Mouse (Mus musculus): ENCODE results near the gene Kctd18.
"Not testable (repeated sequence)": the region's sequence is repeated elsewhere in the genome, so short reads cannot be mapped to it uniquely, and the experiment has no call there.

The Kctd18 gene

GRCm38 (mm10) chr1:58018856-58019255, at the start of gene Kctd18:
Gene Kctd18, minus strand, starts transcription at chr1:58018956.
- no peak for DNase-seq (ENCODE audit: low spot score in 2 of 2)

- DNase-seq (ENCODE audit: low spot score in 2 of 2): no peak
These were observed 46.9 kb upstream of the Kctd18 start for GRCm38 (mm10) chr1:58065606-58066005.

- no peak for DNase-seq (ENCODE audit: low spot score in 2 of 2)
These were observed 46.4 kb upstream of the Kctd18 start for GRCm38 (mm10) chr1:58065151-58065550.

GRCm38 (mm10) chr1:58062131-58062530, 43.4 kb upstream of the Kctd18 start:
- no peak for DNase-seq (ENCODE audit: low spot score in 2 of 2)

- DNase-seq (ENCODE audit: low spot score in 2 of 2): no peak
These were observed 40.1 kb upstream of the Kctd18 start for GRCm38 (mm10) chr1:58058846-58059245.

- DNase-seq (ENCODE audit: low spot score in 2 of 2): no peak
These were observed 38.2 kb upstream of the Kctd18 start for GRCm38 (mm10) chr1:58056939-58057338.

- DNase-seq (ENCODE audit: low spot score in 2 of 2): no peak
These were observed 37.5 kb upstream of the Kctd18 start for GRCm38 (mm10) chr1:58056074-58056807.

GRCm38 (mm10) chr1:58055598-58055997, 36.8 kb upstream of the Kctd18 start:
- no peak for DNase-seq (ENCODE audit: low spot score in 2 of 2)

- no peak for DNase-seq (ENCODE audit: low spot score in 2 of 2)
These were observed 30.4 kb upstream of the Kctd18 start for GRCm38 (mm10) chr1:58049126-58049525.

GRCm38 (mm10) chr1:58046721-58047290, 28.1 kb upstream of the Kctd18 start:
- no peak for DNase-seq (ENCODE audit: low spot score in 2 of 2)

GRCm38 (mm10) chr1:58045546-58045945, 26.8 kb upstream of the Kctd18 start:
- DNase-seq (ENCODE audit: low spot score in 2 of 2): no peak

- DNase-seq (ENCODE audit: low spot score in 2 of 2): no peak
These were observed 26.3 kb upstream of the Kctd18 start for GRCm38 (mm10) chr1:58045076-58045475.

- DNase-seq (ENCODE audit: low spot score in 2 of 2): not testable (repeated sequence)
These were observed 18.6 kb upstream of the Kctd18 start for GRCm38 (mm10) chr1:58037306-58037705.

GRCm38 (mm10) chr1:58031160-58031769, 12.5 kb upstream of the Kctd18 start:
- DNase-seq (ENCODE audit: low spot score in 2 of 2): peak in 1 of 2 experiments; percentile 53

GRCm38 (mm10) chr1:58030156-58030871, 11.6 kb upstream of the Kctd18 start:
- DNase-seq (ENCODE audit: low spot score in 2 of 2): peak in 1 of 2 experiments; percentile 44

GRCm38 (mm10) chr1:58029636-58030117, 10.9 kb upstream of the Kctd18 start, which contains the start of gene Aox1:
Gene Aox1, plus strand, starts transcription at chr1:58029931.
- peak in 1 of 2 experiments; percentile 24 for DNase-seq (ENCODE audit: low spot score in 2 of 2)

- no peak for DNase-seq (ENCODE audit: low spot score in 2 of 2)
These were observed 9.0 kb upstream of the Kctd18 start for GRCm38 (mm10) chr1:58027707-58028106.

- DNase-seq (ENCODE audit: low spot score in 2 of 2): not testable (repeated sequence)
These were observed 12.4 kb downstream of the Kctd18 start for GRCm38 (mm10) chr1:58006388-58006787.

GRCm38 (mm10) chr1:57998146-57998545, 20.6 kb downstream of the Kctd18 start:
- DNase-seq (ENCODE audit: low spot score in 2 of 2): no peak

GRCm38 (mm10) chr1:57996133-57996615, 22.6 kb downstream of the Kctd18 start:
- DNase-seq (ENCODE audit: low spot score in 2 of 2): no peak

- peak; percentile 78 to 83 for DNase-seq (ENCODE audit: low spot score in 2 of 2)
These were observed 23.2 kb downstream of the Kctd18 start, which contains the start of gene Sgo2a for GRCm38 (mm10) chr1:57995432-57996132. Gene Sgo2a, plus strand, starts transcription at chr1:57995971.
